Mouse (Mus musculus): ENCODE data around the gene Phex. TPM values are rescaled to one million over a fixed set of nuclear protein-coding genes. Genes with fewer than 3 reads are reported as not detected.
A peak's percentile ranks its signal among the peaks of the same experiment; 100 is the strongest.

The Phex gene
- 0.10 and 0.18 TPM in 2 replicates for polyA plus RNA-seq (2016; fragmentation: Nextera tagmentation; extraction: Ambion mirVana)

- no peak within 1 kb of the TSS for H3K27ac ChIP-seq (replicated peaks)
- H3K4me1 ChIP-seq = no peaks in the 10 kb centered on the region
- no peak within 1 kb of the TSS for H3K9ac ChIP-seq (replicated peaks)
- 74% methylated on average over 5 of the region's 5 CpGs for WGBS
- no peak within 1 kb of the TSS for H3K4me2 ChIP-seq (replicated peaks)
- no peaks in the 10 kb centered on the region for H3K27me3 ChIP-seq
- no peak within 1 kb of the TSS for H3K4me3 ChIP-seq
- no peaks in the 10 kb centered on the region for H3K9me3 ChIP-seq
- no peaks in the 10 kb centered on the region for H3K36me3 ChIP-seq
- no peak for ATAC-seq (ENCODE audit: low FRiP score, low read depth)
These were observed at the start of gene Phex for GRCm38 (mm10) chrX:157415212-157415611. Gene Phex, minus strand, starts transcription at chrX:157415312.

DNA sequence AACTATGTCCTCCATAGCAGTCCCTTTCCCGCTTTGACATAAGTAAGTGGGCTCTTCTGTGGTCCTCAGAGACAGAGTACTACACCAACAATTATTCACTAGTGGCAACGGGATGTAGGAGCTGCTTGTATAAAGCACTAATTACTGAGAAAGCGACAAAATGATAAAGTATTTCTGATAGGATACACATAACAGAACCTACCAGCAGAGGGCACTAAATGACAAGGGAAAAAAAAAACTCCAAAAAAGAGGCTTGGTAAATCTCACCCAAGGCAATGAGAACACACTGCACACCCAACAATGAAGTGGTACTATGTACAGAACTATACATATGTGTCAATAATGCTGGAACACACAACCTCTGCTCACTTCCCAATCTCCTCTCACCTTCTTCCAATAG lies 47.6 kb upstream of the Phex start:
- Histone ChIP-seq H3K36me3 (peaks cover 6% of the 10 kb centered on the region; the same call in 1 of the 2 replicates), H3K27ac (replicated peaks) (no peak overlapping the region), H3K4me1 (no peaks in the 10 kb centered on the region), H3K4me3 (no peak overlapping the region), H3K9me3 (no peaks in the 10 kb centered on the region), H3K9ac (replicated peaks) (no peak overlapping the region), H3K4me2 (replicated peaks) (no peak overlapping the region), H3K27me3 (no peaks in the 10 kb centered on the region)
- WGBS = 78% methylated on average over 3 of the region's 3 CpGs
- ATAC-seq (ENCODE audit: low FRiP score, low read depth) = 0 out of 2 replicates have a peak, but pooled peaks have one; percentile 47

DNA sequence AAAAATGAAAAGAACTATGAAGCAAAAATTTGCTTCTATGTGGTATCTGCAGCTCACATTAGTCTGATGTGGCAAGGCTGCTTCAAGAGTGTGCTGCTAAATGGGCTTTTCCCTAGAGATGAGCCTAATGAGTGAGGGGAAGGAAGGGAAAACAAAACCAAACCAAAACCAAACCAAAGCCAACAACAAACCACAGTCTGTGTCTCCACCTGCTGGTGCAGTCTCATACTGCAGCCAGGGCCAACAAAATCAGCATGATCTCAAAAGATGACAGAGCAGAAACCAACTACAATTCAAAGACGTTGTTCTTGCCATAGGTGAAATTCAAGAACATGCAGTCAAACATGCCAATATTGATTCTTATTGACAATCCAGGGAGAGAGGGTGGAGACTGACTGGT lies 39.3 kb upstream of the Phex start:
- Histone ChIP-seq H3K4me2 (replicated peaks) (no peak overlapping the region), H3K4me1 (no peaks in the 10 kb centered on the region)
- WGBS = 55% methylated on average over 1 of the region's 1 CpGs

GRCm38 (mm10) chrX:157449000-157449399 lies 33.9 kb upstream of the Phex start:
- no peaks in the 10 kb centered on the region for H3K27me3 ChIP-seq
- no peak overlapping the region for H3K27ac ChIP-seq (replicated peaks)
- no peaks in the 10 kb centered on the region for H3K9me3 ChIP-seq
- WGBS = 78% methylated on average over 1 of the region's 1 CpGs
- no peak overlapping the region for H3K4me3 ChIP-seq
- H3K4me1 ChIP-seq = no peaks in the 10 kb centered on the region
- no peak overlapping the region for H3K9ac ChIP-seq (replicated peaks)
- ATAC-seq (ENCODE audit: low FRiP score, low read depth) = no peak
- H3K36me3 ChIP-seq = no peaks in the 10 kb centered on the region
- H3K4me2 ChIP-seq (replicated peaks) = no peak overlapping the region

More for the DNA sequence above, 39.3 kb upstream of the Phex start:
- H3K27ac ChIP-seq (replicated peaks) = no peak overlapping the region
- peaks cover 7% of the 10 kb centered on the region; the same call in 1 of the 2 replicates for H3K36me3 ChIP-seq
- H3K9ac ChIP-seq (replicated peaks) = no peak overlapping the region
- H3K9me3 ChIP-seq = no peaks in the 10 kb centered on the region
- H3K4me3 ChIP-seq = no peak overlapping the region
- no peak for ATAC-seq (ENCODE audit: low FRiP score, low read depth)
- no peaks in the 10 kb centered on the region for H3K27me3 ChIP-seq

- Histone ChIP-seq H3K9ac (replicated peaks) (no peak overlapping the region), H3K4me1 (no peaks in the 10 kb centered on the region), H3K27ac (replicated peaks) (no peak overlapping the region), H3K36me3 (0 out of 2 replicates have a peak, but pooled peaks cover 4% of the 10 kb centered on the region), H3K4me3 (no peak overlapping the region), H3K9me3 (no peaks in the 10 kb centered on the region), H3K4me2 (replicated peaks) (no peak overlapping the region), H3K27me3 (no peaks in the 10 kb centered on the region)
- 75% methylated on average over 6 of the region's 6 CpGs for WGBS
- ATAC-seq (ENCODE audit: low FRiP score, low read depth) = no peak
These were observed 32.3 kb upstream of the Phex start for GRCm38 (mm10) chrX:157447431-157447830.

DNA sequence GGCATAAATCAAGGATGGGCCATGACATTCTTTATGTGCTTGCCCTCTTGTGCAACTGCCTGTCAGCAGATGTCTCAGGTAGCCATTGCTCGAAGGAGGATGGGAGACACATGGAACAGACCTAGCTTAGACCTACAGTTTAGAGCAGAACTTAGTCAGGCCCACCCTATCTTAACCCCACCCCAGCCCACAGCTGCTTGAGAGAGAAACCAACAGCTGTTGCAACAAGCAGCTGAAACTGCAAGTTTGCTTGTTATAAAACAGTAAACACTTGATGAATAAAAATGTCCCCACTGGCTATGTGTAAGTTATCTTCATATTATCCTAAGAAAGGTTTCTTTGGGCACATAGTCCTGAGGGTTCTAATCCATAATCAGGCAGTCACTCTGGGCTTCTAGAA lies 19.7 kb upstream of the Phex start:
- Histone ChIP-seq H3K9ac (replicated peaks) (no peak overlapping the region), H3K27me3 (0 out of 2 replicates have a peak, but pooled peaks cover 7% of the 10 kb centered on the region), H3K36me3 (no peaks in the 10 kb centered on the region), H3K4me2 (replicated peaks) (no peak overlapping the region), H3K4me1 (no peaks in the 10 kb centered on the region), H3K27ac (replicated peaks) (no peak overlapping the region), H3K9me3 (no peaks in the 10 kb centered on the region), H3K4me3 (no peak overlapping the region)
- ATAC-seq (ENCODE audit: low FRiP score, low read depth) = no peak
- 73% methylated on average over 1 of the region's 1 CpGs for WGBS

- Histone ChIP-seq H3K36me3 (no peaks in the 10 kb centered on the region), H3K9me3 (no peaks in the 10 kb centered on the region), H3K9ac (replicated peaks) (no peak overlapping the region), H3K4me1 (no peaks in the 10 kb centered on the region), H3K4me3 (no peak overlapping the region), H3K27me3 (no peaks in the 10 kb centered on the region), H3K4me2 (replicated peaks) (no peak overlapping the region), H3K27ac (replicated peaks) (no peak overlapping the region)
- no peak for ATAC-seq (ENCODE audit: low FRiP score, low read depth)
- WGBS = 60% methylated on average over 2 of the region's 2 CpGs
These were observed 4.3 kb upstream of the Phex start for GRCm38 (mm10) chrX:157419451-157419850.

- Histone ChIP-seq H3K9me3 (no peaks in the 10 kb centered on the region), H3K4me1 (no peaks in the 10 kb centered on the region), H3K4me2 (replicated peaks) (no peak overlapping the region), H3K4me3 (no peak overlapping the region), H3K9ac (replicated peaks) (no peak overlapping the region), H3K27ac (replicated peaks) (no peak overlapping the region), H3K27me3 (no peaks in the 10 kb centered on the region), H3K36me3 (no peaks in the 10 kb centered on the region)
- no peak for ATAC-seq (ENCODE audit: low FRiP score, low read depth)
- 70% methylated on average over 6 of the region's 6 CpGs for WGBS
These were observed 10.2 kb downstream of the Phex start for GRCm38 (mm10) chrX:157404919-157405318.

DNA sequence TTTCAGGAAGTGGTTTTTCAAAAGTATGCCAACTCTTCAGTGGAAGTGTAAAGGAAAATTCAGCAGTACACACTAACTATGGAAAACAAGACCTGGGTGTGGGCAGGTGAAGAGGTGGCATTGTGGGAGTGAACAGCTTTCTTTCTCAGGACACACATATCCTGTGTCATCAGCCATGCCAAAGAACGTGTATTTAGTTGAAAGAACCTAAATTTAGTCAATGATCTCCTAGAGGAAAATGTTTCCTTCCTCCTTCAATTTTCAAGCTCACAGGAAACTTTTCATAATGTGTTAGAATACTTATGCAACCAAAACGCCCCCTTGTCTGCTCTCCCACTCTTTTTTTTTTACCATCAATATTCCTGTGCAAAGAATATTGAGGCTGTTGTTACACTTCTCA lies 23.9 kb downstream of the Phex start:
- no peaks in the 10 kb centered on the region for H3K36me3 ChIP-seq
- ATAC-seq (ENCODE audit: low FRiP score, low read depth) = no peak

DNA sequence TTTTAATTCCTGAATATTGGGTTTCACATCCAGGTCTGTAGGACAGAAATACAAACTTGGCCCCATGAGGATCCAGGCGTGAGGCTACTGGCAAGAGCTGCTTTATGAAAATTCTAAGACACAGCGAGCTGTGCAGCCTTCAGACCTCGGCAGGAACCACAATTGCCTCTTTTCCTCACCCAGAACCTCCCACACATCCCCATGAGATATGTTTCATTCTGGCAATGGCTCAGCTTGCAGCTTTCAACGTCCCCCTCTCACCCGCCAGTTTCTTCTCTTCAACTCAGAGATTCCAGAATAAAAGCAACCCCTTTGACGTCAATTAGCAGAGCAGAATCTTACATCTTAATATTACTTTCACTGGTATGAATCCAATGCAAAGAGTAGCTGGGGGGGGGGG lies 25.0 kb downstream of the Phex start:
- no peaks in the 10 kb centered on the region for H3K9me3 ChIP-seq

More for the DNA sequence above, 23.9 kb downstream of the Phex start:
- no peak overlapping the region for H3K27ac ChIP-seq (replicated peaks)
- no peak overlapping the region for H3K4me2 ChIP-seq (replicated peaks)
- H3K4me3 ChIP-seq = no peak overlapping the region
- no peaks in the 10 kb centered on the region for H3K9me3 ChIP-seq
- no peaks in the 10 kb centered on the region for H3K4me1 ChIP-seq
- no peaks in the 10 kb centered on the region for H3K27me3 ChIP-seq
- H3K9ac ChIP-seq (replicated peaks) = no peak overlapping the region
- 62% methylated on average over 2 of the region's 2 CpGs for WGBS

DNA sequence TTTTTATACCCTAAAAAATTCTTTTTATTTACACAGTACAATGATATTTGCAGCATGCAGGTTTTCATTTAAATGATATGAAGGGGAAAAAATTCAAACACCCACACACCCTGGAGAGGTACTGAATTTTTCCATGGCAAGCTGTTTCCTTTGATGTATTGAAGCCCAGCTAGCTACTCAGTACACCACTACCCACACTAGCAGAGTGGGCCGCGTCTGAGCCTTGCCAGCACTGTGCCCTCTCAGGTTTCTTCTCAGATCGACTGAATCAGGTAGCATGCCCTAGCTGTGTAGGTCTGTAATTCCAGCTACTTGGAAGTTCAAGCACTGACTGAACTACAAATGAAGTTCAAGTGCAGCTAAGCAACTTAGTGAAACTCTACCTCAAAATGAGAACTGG lies 26.7 kb downstream of the Phex start:
- H3K4me2 ChIP-seq (replicated peaks) = no peak overlapping the region
- no peaks in the 10 kb centered on the region for H3K36me3 ChIP-seq
- no peak overlapping the region for H3K27ac ChIP-seq (replicated peaks)
- no peak overlapping the region for H3K9ac ChIP-seq (replicated peaks)
- H3K9me3 ChIP-seq = no peaks in the 10 kb centered on the region
- H3K4me3 ChIP-seq = no peak overlapping the region
- H3K4me1 ChIP-seq = no peaks in the 10 kb centered on the region
- no peaks in the 10 kb centered on the region for H3K27me3 ChIP-seq
- ATAC-seq (ENCODE audit: low FRiP score, low read depth) = no peak
- WGBS = 86% methylated on average over 3 of the region's 3 CpGs

More for the DNA sequence above, 25.0 kb downstream of the Phex start:
- Histone ChIP-seq H3K27ac (replicated peaks) (no peak overlapping the region), H3K27me3 (no peaks in the 10 kb centered on the region), H3K36me3 (no peaks in the 10 kb centered on the region), H3K9ac (replicated peaks) (no peak overlapping the region), H3K4me3 (no peak overlapping the region), H3K4me1 (no peaks in the 10 kb centered on the region), H3K4me2 (replicated peaks) (no peak overlapping the region)
- ATAC-seq (ENCODE audit: low FRiP score, low read depth) = no peak
- WGBS = 77% methylated on average over 6 of the region's 6 CpGs

- no peak for ATAC-seq (ENCODE audit: low FRiP score, low read depth)
- H3K9me3 ChIP-seq = no peaks in the 10 kb centered on the region
- no peaks in the 10 kb centered on the region for H3K27me3 ChIP-seq
- H3K27ac ChIP-seq (replicated peaks) = no peak overlapping the region
- no peak overlapping the region for H3K4me2 ChIP-seq (replicated peaks)
- no peak overlapping the region for H3K4me3 ChIP-seq
- WGBS = 81% methylated on average over 5 of the region's 5 CpGs
- H3K4me1 ChIP-seq = no peaks in the 10 kb centered on the region
- H3K9ac ChIP-seq (replicated peaks) = no peak overlapping the region
- no peaks in the 10 kb centered on the region for H3K36me3 ChIP-seq
These were observed 28.1 kb downstream of the Phex start for GRCm38 (mm10) chrX:157387025-157387424.

- Histone ChIP-seq H3K9me3 (no peaks in the 10 kb centered on the region), H3K4me2 (replicated peaks) (no peak overlapping the region), H3K4me1 (no peaks in the 10 kb centered on the region), H3K9ac (replicated peaks) (no peak overlapping the region), H3K27me3 (no peaks in the 10 kb centered on the region), H3K27ac (replicated peaks) (no peak overlapping the region), H3K4me3 (no peak overlapping the region), H3K36me3 (no peaks in the 10 kb centered on the region)
- ATAC-seq (ENCODE audit: low FRiP score, low read depth) = no peak
- WGBS = 56% methylated on average over 10 of the region's 10 CpGs
These were observed 36.3 kb downstream of the Phex start for GRCm38 (mm10) chrX:157378822-157379221.
